ENCODE assay signal across 11 mouse cellular contexts in the genomic region with DNA sequence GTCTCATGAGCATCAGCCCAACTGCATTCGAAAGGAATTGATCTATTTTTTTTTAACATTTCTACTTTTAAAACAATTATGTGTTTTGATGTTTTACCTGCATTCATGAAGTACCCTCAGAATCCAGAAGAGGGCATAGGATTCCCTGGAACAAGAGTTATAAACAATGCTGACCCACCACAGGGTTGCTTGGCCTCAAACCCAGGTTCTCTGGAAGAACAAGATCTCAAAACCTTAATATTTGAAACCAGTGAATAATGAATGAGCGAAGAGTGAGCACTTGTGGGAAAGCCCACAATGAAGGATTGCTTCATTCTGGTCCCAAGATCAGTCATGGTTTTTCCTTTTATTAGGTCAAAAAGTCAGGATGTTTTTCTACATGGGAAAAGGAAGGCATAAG.
DNase-seq lines count a peak whose midpoint lies in the region; ATAC-seq and TF ChIP-seq lines count a peak whose summit lies in the region.
"Had no signal": no experiment of that assay in that cellular context is flagged by ENCODE, and none has a peak within 500 bp of the region (broad histone marks: within the 10 kb centered on the region; RNA-seq: fewer than 3 reads in every experiment).

No protein-coding gene starts in this region.

- no peak for DNase-seq in heart, embryonic 10.5 days (ENCODE audit: low spot score)
- DNase-seq in thymus, postnatal 14 days: peak; percentile 30
- no peak for DNase-seq in thymus, adult 2 months
- no peak for DNase-seq in right cerebral cortex, adult 18-20 months
- no peak for DNase-seq in midbrain, embryonic 11.5 days (ENCODE audit: low spot score, missing footprints)
- DNase-seq in ovary, postnatal 14 days (ENCODE audit: low spot score): no peak
- DNase-seq: cerebellum, adult 2 months; right cerebral cortex, postnatal 14 days had no signal

- H3K9me3 ChIP-seq in heart, embryonic 16.5 days (replicated peaks; ENCODE audit: control insufficient read depth, low read length): no peaks in the 10 kb centered on the region
- H3K9me3 ChIP-seq in heart, embryonic 10.5 days: no peaks in the 10 kb centered on the region
- no peaks in the 10 kb centered on the region for H3K9me3 ChIP-seq in kidney, embryonic 16.5 days (ENCODE audit: low read length)
- no peaks in the 10 kb centered on the region for H3K9me3 ChIP-seq in midbrain, embryonic 11.5 days (ENCODE audit: control insufficient read depth, low read length)
- H3K9me3 ChIP-seq: neural tube, embryonic 12.5 days had no signal

- H3K27me3 ChIP-seq in heart, embryonic 16.5 days (ENCODE audit: control insufficient read depth, insufficient read depth, low read length): no peaks in the 10 kb centered on the region
- no peaks in the 10 kb centered on the region for H3K27me3 ChIP-seq in heart, embryonic 10.5 days (ENCODE audit: insufficient read depth, poor library complexity, severe bottlenecking)
- no peaks in the 10 kb centered on the region for H3K27me3 ChIP-seq in thymus, adult 2 months (ENCODE audit: control insufficient read depth, insufficient read depth, low read length)
- no peaks in the 10 kb centered on the region for H3K27me3 ChIP-seq in kidney, embryonic 16.5 days (ENCODE audit: insufficient read depth, low read length)
- H3K27me3 ChIP-seq in midbrain, embryonic 11.5 days (ENCODE audit: control insufficient read depth, insufficient read depth, low read length): no peaks in the 10 kb centered on the region
- H3K27me3 ChIP-seq: neural tube, embryonic 12.5 days had no signal

- H3K36me3 ChIP-seq in heart, embryonic 16.5 days (ENCODE audit: control insufficient read depth, insufficient read depth): no peaks in the 10 kb centered on the region
- H3K36me3 ChIP-seq in heart, embryonic 10.5 days: no peaks in the 10 kb centered on the region
- no peaks in the 10 kb centered on the region for H3K36me3 ChIP-seq in thymus, adult 2 months (ENCODE audit: control insufficient read depth, insufficient read depth, low read length)
- H3K36me3 ChIP-seq in kidney, embryonic 16.5 days (ENCODE audit: insufficient read depth, low read length): no peaks in the 10 kb centered on the region
- H3K36me3 ChIP-seq in midbrain, embryonic 11.5 days (ENCODE audit: control insufficient read depth, insufficient read depth, low read length): no peaks in the 10 kb centered on the region
- H3K36me3 ChIP-seq: neural tube, embryonic 12.5 days had no signal

- no peak overlapping the region for H3K4me3 ChIP-seq in heart, embryonic 16.5 days (ENCODE audit: low read length)
- H3K4me3 ChIP-seq in heart, embryonic 10.5 days: no peak overlapping the region
- H3K4me3 ChIP-seq in thymus, adult 2 months (ENCODE audit: control insufficient read depth, insufficient read depth, low read length): no peak overlapping the region
- no peak overlapping the region for H3K4me3 ChIP-seq in kidney, embryonic 16.5 days (ENCODE audit: low read length)
- no peak overlapping the region for H3K4me3 ChIP-seq in midbrain, embryonic 11.5 days (ENCODE audit: low read depth, low read length)
- H3K4me3 ChIP-seq: neural tube, embryonic 12.5 days had no signal

- H3K9ac ChIP-seq in heart, embryonic 16.5 days (ENCODE audit: low read length): no peak overlapping the region
- no peak overlapping the region for H3K9ac ChIP-seq in kidney, embryonic 16.5 days (replicated peaks; ENCODE audit: low read length)
- H3K9ac ChIP-seq in midbrain, embryonic 11.5 days (ENCODE audit: low read length): no peak overlapping the region
- H3K9ac ChIP-seq: neural tube, embryonic 12.5 days had no signal

- no peak for ATAC-seq in heart, embryonic 16.5 days (replicated peaks; ENCODE audit: extremely low read depth, insufficient read depth, low FRiP score)
- ATAC-seq in kidney, embryonic 16.5 days (ENCODE audit: low FRiP score, low TSS enrichment): no peak
- ATAC-seq in midbrain, embryonic 11.5 days (ENCODE audit: low FRiP score): no peak

- no peak for TF ChIP-seq POLR2A in thymus, adult 2 months (IDR thresholded peaks at IDR 0.05; ENCODE audit: control insufficient read depth, extremely low read depth, insufficient read depth, low read length, poor library complexity)

- TF ChIP-seq CTCF in thymus, adult 2 months (IDR thresholded peaks at IDR 0.05; ENCODE audit: borderline replicate concordance, control insufficient read depth, extremely low read depth, insufficient read depth, low read length, poor library complexity): no peak

- H3K27ac ChIP-seq in heart, embryonic 16.5 days (ENCODE audit: low read length): peak overlapping the region; percentile 57; the same call in 1 of the 2 replicates
- no peak overlapping the region for H3K27ac ChIP-seq in heart, embryonic 10.5 days
- H3K27ac ChIP-seq in thymus, adult 2 months (ENCODE audit: control insufficient read depth, insufficient read depth, low read length): no peak overlapping the region
- H3K27ac ChIP-seq in kidney, embryonic 16.5 days (ENCODE audit: low read length): peak overlapping the region; percentile 45; the same call in 1 of the 2 replicates
- H3K27ac ChIP-seq in midbrain, embryonic 11.5 days (ENCODE audit: low read depth, low read length): no peak overlapping the region
- H3K27ac ChIP-seq: neural tube, embryonic 12.5 days had no signal

- WGBS in heart, embryonic 16.5 days: 81% methylated on average over 2 of the region's 2 CpGs
- 77% methylated on average over 2 of the region's 2 CpGs for WGBS in heart, embryonic 10.5 days
- WGBS in thymus, adult 2 months: 88% methylated on average over 2 of the region's 2 CpGs
- 85% methylated on average over 2 of the region's 2 CpGs for WGBS in kidney, embryonic 16.5 days
- WGBS in midbrain, embryonic 11.5 days: 81% methylated on average over 2 of the region's 2 CpGs

- peaks cover 8% of the 10 kb centered on the region for H3K4me1 ChIP-seq in heart, embryonic 16.5 days (ENCODE audit: control insufficient read depth, insufficient read depth, low read length)
- no peaks in the 10 kb centered on the region for H3K4me1 ChIP-seq in heart, embryonic 10.5 days
- H3K4me1 ChIP-seq in thymus, adult 2 months (replicated peaks; ENCODE audit: control insufficient read depth, insufficient read depth, low read length): no peaks in the 10 kb centered on the region
- H3K4me1 ChIP-seq in kidney, embryonic 16.5 days (ENCODE audit: insufficient read depth, low read length): 0 out of 2 replicates have a peak, but pooled peaks cover 14% of the 10 kb centered on the region
- H3K4me1 ChIP-seq in midbrain, embryonic 11.5 days (ENCODE audit: control insufficient read depth, insufficient read depth, low read length): no peaks in the 10 kb centered on the region
- H3K4me1 ChIP-seq: neural tube, embryonic 12.5 days had no signal

- H3K4me2 ChIP-seq in heart, embryonic 16.5 days (ENCODE audit: low read depth, low read length): no peak overlapping the region
- H3K4me2 ChIP-seq in kidney, embryonic 16.5 days (replicated peaks; ENCODE audit: low read depth, low read length): no peak overlapping the region
- no peak overlapping the region for H3K4me2 ChIP-seq in midbrain, embryonic 11.5 days
- H3K4me2 ChIP-seq: neural tube, embryonic 12.5 days had no signal

Comparison
In these comparisons a context has a peak if more than half of its experiments do, and no peak if none do; other contexts are left out.
1. H3K27ac ChIP-seq: peak in heart, embryonic 16.5 days (single experiment) and kidney, embryonic 16.5 days (single experiment); none in heart, embryonic 10.5 days (single experiment), thymus, adult 2 months (single experiment) and midbrain, embryonic 11.5 days (single experiment).